Mouse (Mus musculus): Measurements from ENCODE around the gene Tulp2. TPM values are rescaled to one million over a fixed set of nuclear protein-coding genes. Genes with fewer than 3 reads are reported as not detected.

Tulp2 gene
- polyA plus RNA-seq (2017; shearing (Covaris generic)) = 2.3 TPM

GRCm38 (mm10) chr7:45481374-45481927 is at the start of gene Tulp2:
Gene Tulp2, plus strand, starts transcription at chr7:45481877.

GRCm38 (mm10) chr7:45434203-45435015 is 47.3 kb upstream of the Tulp2 start, which contains the start of gene Gys1:
Gene Gys1, plus strand, starts transcription at chr7:45434844.

GRCm38 (mm10) chr7:45437521-45438276 is 44.0 kb upstream of the Tulp2 start, which contains the start of gene Ruvbl2:
Gene Ruvbl2, minus strand, starts transcription at chr7:45438096.

GRCm38 (mm10) chr7:45459564-45460140 is 22.0 kb upstream of the Tulp2 start, which contains the start of gene Ftl1:
Gene Ftl1, minus strand, starts transcription at chr7:45459884.

GRCm38 (mm10) chr7:45466283-45467089 is 15.2 kb upstream of the Tulp2 start, which contains the start of gene Bax:
Gene Bax, minus strand, starts transcription at chr7:45466898.

GRCm38 (mm10) chr7:45486761-45487415 is 5.2 kb downstream of the Tulp2 start, which contains the start of gene Gm45808:
Gene Gm45808, minus strand, starts transcription at chr7:45486811.

GRCm38 (mm10) chr7:45488293-45489204 is 6.9 kb downstream of the Tulp2 start, which contains the start of gene Dhdh:
Gene Dhdh, minus strand, starts transcription at chr7:45488805.

GRCm38 (mm10) chr7:45509912-45510787 is 28.5 kb downstream of the Tulp2 start, which contains the start of gene Nucb1:
Gene Nucb1, minus strand, starts transcription at chr7:45510406.

GRCm38 (mm10) chr7:45525809-45526473 is 44.3 kb downstream of the Tulp2 start, which contains the start of the genes Ppp1r15a and Plekha4:
Gene Ppp1r15a, minus strand, starts transcription at chr7:45526268.
Gene Plekha4, plus strand, starts transcription at chr7:45526330.

GRCm38 (mm10) chr7:45554744-45555143 is 73.1 kb downstream of the Tulp2 start, which contains the start of gene Hsd17b14:
Gene Hsd17b14, plus strand, starts transcription at chr7:45554893.

GRCm38 (mm10) chr7:45570103-45570741 is 88.5 kb downstream of the Tulp2 start, which contains the start of gene Bcat2:
Gene Bcat2, plus strand, starts transcription at chr7:45570153.

Other genes starting within 250 kb of the Tulp2 start
- 391 TPM for gene Cd37, start 242.8 kb upstream of the Tulp2 start, polyA plus RNA-seq (2017; shearing (Covaris generic))
- gene Slc6a16, start 240.8 kb upstream of the Tulp2 start, polyA plus RNA-seq (2017; shearing (Covaris generic)) = not detected
- gene Slc6a21, start 204.4 kb upstream of the Tulp2 start, polyA plus RNA-seq (2017; shearing (Covaris generic)) = not detected
- gene Trpm4, start 148.1 kb upstream of the Tulp2 start, polyA plus RNA-seq (2017; shearing (Covaris generic)) = 5.3 TPM
- not detected for gene Hrc, start 146.6 kb upstream of the Tulp2 start, polyA plus RNA-seq (2017; shearing (Covaris generic))
- gene Ppfia3, start 114.9 kb upstream of the Tulp2 start, polyA plus RNA-seq (2017; shearing (Covaris generic)) = 0.30 TPM
- not detected for gene Lin7b, start 111.3 kb upstream of the Tulp2 start, polyA plus RNA-seq (2017; shearing (Covaris generic))
- gene Snrnp70, start 86.1 kb upstream of the Tulp2 start, polyA plus RNA-seq (2017; shearing (Covaris generic)) = 207 TPM
- not detected for gene Kcna7, start 76.2 kb upstream of the Tulp2 start, polyA plus RNA-seq (2017; shearing (Covaris generic))
- 0.19 TPM for gene Ntf5, start 68.2 kb upstream of the Tulp2 start, polyA plus RNA-seq (2017; shearing (Covaris generic))
- not detected for gene Lhb, start 61.1 kb upstream of the Tulp2 start, polyA plus RNA-seq (2017; shearing (Covaris generic))
- gene Gys1, start 47.0 kb upstream of the Tulp2 start, polyA plus RNA-seq (2017; shearing (Covaris generic)) = 5.5 TPM
- 32.9 TPM for gene Ruvbl2, start 43.8 kb upstream of the Tulp2 start, polyA plus RNA-seq (2017; shearing (Covaris generic))
- 2,431 TPM for gene Ftl1, start 22.0 kb upstream of the Tulp2 start, polyA plus RNA-seq (2017; shearing (Covaris generic))
- 199 TPM for gene Bax, start 15.0 kb upstream of the Tulp2 start, polyA plus RNA-seq (2017; shearing (Covaris generic))
- not detected for gene Gm45808, start 4.9 kb downstream of the Tulp2 start, polyA plus RNA-seq (2017; shearing (Covaris generic))
- 0.60 TPM for gene Dhdh, start 6.9 kb downstream of the Tulp2 start, polyA plus RNA-seq (2017; shearing (Covaris generic))
- 208 TPM for gene Nucb1, start 28.5 kb downstream of the Tulp2 start, polyA plus RNA-seq (2017; shearing (Covaris generic))
- 868 TPM for gene Ppp1r15a, start 44.4 kb downstream of the Tulp2 start, polyA plus RNA-seq (2017; shearing (Covaris generic))
- 0.39 TPM for gene Plekha4, start 44.5 kb downstream of the Tulp2 start, polyA plus RNA-seq (2017; shearing (Covaris generic))
- gene Hsd17b14, start 73.0 kb downstream of the Tulp2 start, polyA plus RNA-seq (2017; shearing (Covaris generic)) = 0.64 TPM
- gene Bcat2, start 88.3 kb downstream of the Tulp2 start, polyA plus RNA-seq (2017; shearing (Covaris generic)) = 38.4 TPM
- gene Fgf21, start 133.6 kb downstream of the Tulp2 start, polyA plus RNA-seq (2017; shearing (Covaris generic)) = not detected
- gene Fut1, start 135.4 kb downstream of the Tulp2 start, polyA plus RNA-seq (2017; shearing (Covaris generic)) = 0.21 TPM
- gene Izumo1, start 139.9 kb downstream of the Tulp2 start, polyA plus RNA-seq (2017; shearing (Covaris generic)) = not detected
- gene Rasip1, start 145.6 kb downstream of the Tulp2 start, polyA plus RNA-seq (2017; shearing (Covaris generic)) = not detected
- gene Mamstr, start 158.1 kb downstream of the Tulp2 start, polyA plus RNA-seq (2017; shearing (Covaris generic)) = not detected
- gene Fut2, start 184.5 kb downstream of the Tulp2 start, polyA plus RNA-seq (2017; shearing (Covaris generic)) = not detected
- gene Ntn5, start 202.1 kb downstream of the Tulp2 start, polyA plus RNA-seq (2017; shearing (Covaris generic)) = not detected
- not detected for gene Sec1, start 212.5 kb downstream of the Tulp2 start, polyA plus RNA-seq (2017; shearing (Covaris generic))
- 1.7 TPM for gene Car11, start 218.0 kb downstream of the Tulp2 start, polyA plus RNA-seq (2017; shearing (Covaris generic))
- gene Dbp, start 223.2 kb downstream of the Tulp2 start, polyA plus RNA-seq (2017; shearing (Covaris generic)) = 13.8 TPM
- 1,532 TPM for gene Rpl18, start 233.6 kb downstream of the Tulp2 start, polyA plus RNA-seq (2017; shearing (Covaris generic))
- gene Sphk2, start 236.1 kb downstream of the Tulp2 start, polyA plus RNA-seq (2017; shearing (Covaris generic)) = 23.7 TPM
- not detected for gene Fam83e, start 239.3 kb downstream of the Tulp2 start, polyA plus RNA-seq (2017; shearing (Covaris generic))
- not detected for gene Spaca4, start 243.9 kb downstream of the Tulp2 start, polyA plus RNA-seq (2017; shearing (Covaris generic))